Mouse (Mus musculus): ENCODE results near the gene Ptpn23. TPM values are rescaled to one million over a fixed set of nuclear protein-coding genes. Genes with fewer than 3 reads are reported as not detected.

Gene Ptpn23
- polyA plus RNA-seq, 1 experiment from 2014 or later = 15.8 TPM

- no peaks in the 10 kb centered on the region for H3K4me1 ChIP-seq (ENCODE audit: insufficient read depth, low read length)
- no peaks in the 10 kb centered on the region for H3K27me3 ChIP-seq (ENCODE audit: insufficient read depth, low read length)
- H3K4me3 ChIP-seq (ENCODE audit: low read length) = no peak overlapping the region
- H3K9ac ChIP-seq (replicated peaks; ENCODE audit: low read length) = no peak overlapping the region
- no peak overlapping the region for H3K27ac ChIP-seq (ENCODE audit: low read length)
- H3K36me3 ChIP-seq (ENCODE audit: insufficient read depth, low read length) = peaks cover 18% of the 10 kb centered on the region
- no peak overlapping the region for H3K4me2 ChIP-seq (replicated peaks; ENCODE audit: low read depth, low read length)
- no peak for ATAC-seq (ENCODE audit: low FRiP score, low TSS enrichment)
- WGBS = 80% methylated on average over 5 of the region's 5 CpGs
- H3K9me3 ChIP-seq (ENCODE audit: low read length) = no peaks in the 10 kb centered on the region
Observed at GRCm38 (mm10) chr9:110366746-110367145, 41.3 kb downstream of the Ptpn23 start.

- H3K4me3 ChIP-seq (ENCODE audit: low read length) = no peak overlapping the region
- H3K36me3 ChIP-seq (ENCODE audit: insufficient read depth, low read length) = peaks cover 18% of the 10 kb centered on the region
- no peak overlapping the region for H3K4me2 ChIP-seq (replicated peaks; ENCODE audit: low read depth, low read length)
- no peaks in the 10 kb centered on the region for H3K4me1 ChIP-seq (ENCODE audit: insufficient read depth, low read length)
- no peak overlapping the region for H3K27ac ChIP-seq (ENCODE audit: low read length)
- ATAC-seq (ENCODE audit: low FRiP score, low TSS enrichment) = no peak
- no peak overlapping the region for H3K9ac ChIP-seq (replicated peaks; ENCODE audit: low read length)
- 78% methylated on average over 10 of the region's 10 CpGs for WGBS
- H3K27me3 ChIP-seq (ENCODE audit: insufficient read depth, low read length) = no peaks in the 10 kb centered on the region
- H3K9me3 ChIP-seq (ENCODE audit: low read length) = no peaks in the 10 kb centered on the region
Observed at GRCm38 (mm10) chr9:110362337-110362736, 45.7 kb downstream of the Ptpn23 start.

- no peak overlapping the region for H3K9ac ChIP-seq (replicated peaks; ENCODE audit: low read length)
- 56% methylated on average over 12 of the region's 12 CpGs for WGBS
Observed at GRCm38 (mm10) chr9:110361299-110361698, 46.7 kb downstream of the Ptpn23 start.

GRCm38 (mm10) chr9:110358341-110358740, 49.7 kb downstream of the Ptpn23 start:
- 65% methylated on average over 2 of the region's 2 CpGs for WGBS
- no peak for ATAC-seq (ENCODE audit: low FRiP score, low TSS enrichment)
- no peaks in the 10 kb centered on the region for H3K4me1 ChIP-seq (ENCODE audit: insufficient read depth, low read length)

More at GRCm38 (mm10) chr9:110361299-110361698, 46.7 kb downstream of the Ptpn23 start:
- Histone ChIP-seq H3K4me3 (ENCODE audit: low read length) (no peak overlapping the region), H3K27ac (ENCODE audit: low read length) (no peak overlapping the region), H3K27me3 (ENCODE audit: insufficient read depth, low read length) (no peaks in the 10 kb centered on the region), H3K36me3 (ENCODE audit: insufficient read depth, low read length) (peaks cover 18% of the 10 kb centered on the region), H3K4me1 (ENCODE audit: insufficient read depth, low read length) (no peaks in the 10 kb centered on the region), H3K4me2 (replicated peaks; ENCODE audit: low read depth, low read length) (no peak overlapping the region), H3K9me3 (ENCODE audit: low read length) (no peaks in the 10 kb centered on the region)
- no peak for ATAC-seq (ENCODE audit: low FRiP score, low TSS enrichment)

GRCm38 (mm10) chr9:110351932-110352632, 55.9 kb downstream of the Ptpn23 start:
- no peak overlapping the region for H3K27ac ChIP-seq (ENCODE audit: low read length)
- no peak overlapping the region for H3K4me3 ChIP-seq (ENCODE audit: low read length)
- no peak overlapping the region for H3K4me2 ChIP-seq (replicated peaks; ENCODE audit: low read depth, low read length)
- H3K4me1 ChIP-seq (ENCODE audit: insufficient read depth, low read length) = no peaks in the 10 kb centered on the region
- peaks cover 4% of the 10 kb centered on the region; the same call in 1 of the 2 replicates for H3K36me3 ChIP-seq (ENCODE audit: insufficient read depth, low read length)
- H3K27me3 ChIP-seq (ENCODE audit: insufficient read depth, low read length) = no peaks in the 10 kb centered on the region
- H3K9ac ChIP-seq (replicated peaks; ENCODE audit: low read length) = no peak overlapping the region
- no peak for ATAC-seq (ENCODE audit: low FRiP score, low TSS enrichment)
- no peaks in the 10 kb centered on the region for H3K9me3 ChIP-seq (ENCODE audit: low read length)
- 91% methylated on average over 8 of the region's 8 CpGs for WGBS

More at GRCm38 (mm10) chr9:110358341-110358740, 49.7 kb downstream of the Ptpn23 start:
- H3K4me2 ChIP-seq (replicated peaks; ENCODE audit: low read depth, low read length) = no peak overlapping the region
- H3K36me3 ChIP-seq (ENCODE audit: insufficient read depth, low read length) = peaks cover 12% of the 10 kb centered on the region
- H3K9ac ChIP-seq (replicated peaks; ENCODE audit: low read length) = no peak overlapping the region
- no peak overlapping the region for H3K4me3 ChIP-seq (ENCODE audit: low read length)
- no peaks in the 10 kb centered on the region for H3K27me3 ChIP-seq (ENCODE audit: insufficient read depth, low read length)
- H3K9me3 ChIP-seq (ENCODE audit: low read length) = no peaks in the 10 kb centered on the region
- H3K27ac ChIP-seq (ENCODE audit: low read length) = no peak overlapping the region

- H3K27ac ChIP-seq (ENCODE audit: low read length) = no peak overlapping the region
- no peaks in the 10 kb centered on the region for H3K4me1 ChIP-seq (ENCODE audit: insufficient read depth, low read length)
- peaks cover 4% of the 10 kb centered on the region; the same call in 1 of the 2 replicates for H3K36me3 ChIP-seq (ENCODE audit: insufficient read depth, low read length)
- H3K9ac ChIP-seq (replicated peaks; ENCODE audit: low read length) = no peak overlapping the region
- no peak overlapping the region for H3K4me2 ChIP-seq (replicated peaks; ENCODE audit: low read depth, low read length)
- no peaks in the 10 kb centered on the region for H3K27me3 ChIP-seq (ENCODE audit: insufficient read depth, low read length)
- no peak overlapping the region for H3K4me3 ChIP-seq (ENCODE audit: low read length)
- WGBS = 90% methylated on average over 2 of the region's 2 CpGs
- no peaks in the 10 kb centered on the region for H3K9me3 ChIP-seq (ENCODE audit: low read length)
- no peak for ATAC-seq (ENCODE audit: low FRiP score, low TSS enrichment)
Observed at GRCm38 (mm10) chr9:110351350-110351749, 56.7 kb downstream of the Ptpn23 start.

GRCm38 (mm10) chr9:110350612-110351011, 57.4 kb downstream of the Ptpn23 start:
- 86% methylated on average over 5 of the region's 5 CpGs for WGBS
- no peaks in the 10 kb centered on the region; the same call in 1 of the 2 replicates for H3K4me1 ChIP-seq (ENCODE audit: insufficient read depth, low read length)
- no peak for ATAC-seq (ENCODE audit: low FRiP score, low TSS enrichment)
- H3K4me3 ChIP-seq (ENCODE audit: low read length) = no peak overlapping the region
- no peak overlapping the region for H3K9ac ChIP-seq (replicated peaks; ENCODE audit: low read length)
- H3K4me2 ChIP-seq (replicated peaks; ENCODE audit: low read depth, low read length) = no peak overlapping the region
- no peak overlapping the region for H3K27ac ChIP-seq (ENCODE audit: low read length)
- peaks cover 4% of the 10 kb centered on the region; the same call in 1 of the 2 replicates for H3K36me3 ChIP-seq (ENCODE audit: insufficient read depth, low read length)
- H3K9me3 ChIP-seq (ENCODE audit: low read length) = no peaks in the 10 kb centered on the region
- H3K27me3 ChIP-seq (ENCODE audit: insufficient read depth, low read length) = no peaks in the 10 kb centered on the region

GRCm38 (mm10) chr9:110350188-110350587, 57.8 kb downstream of the Ptpn23 start:
- Histone ChIP-seq H3K4me3 (ENCODE audit: low read length) (no peak overlapping the region), H3K4me1 (ENCODE audit: insufficient read depth, low read length) (peaks cover 4% of the 10 kb centered on the region), H3K27me3 (ENCODE audit: insufficient read depth, low read length) (no peaks in the 10 kb centered on the region), H3K36me3 (ENCODE audit: insufficient read depth, low read length) (peaks cover 4% of the 10 kb centered on the region; the same call in 1 of the 2 replicates), H3K4me2 (replicated peaks; ENCODE audit: low read depth, low read length) (no peak overlapping the region), H3K27ac (ENCODE audit: low read length) (no peak overlapping the region), H3K9me3 (ENCODE audit: low read length) (no peaks in the 10 kb centered on the region), H3K9ac (replicated peaks; ENCODE audit: low read length) (no peak overlapping the region)
- ATAC-seq (ENCODE audit: low FRiP score, low TSS enrichment) = no peak
- WGBS = 95% methylated on average over 5 of the region's 5 CpGs

- no peak overlapping the region for H3K9ac ChIP-seq (replicated peaks; ENCODE audit: low read length)
- no peak overlapping the region for H3K4me3 ChIP-seq (ENCODE audit: low read length)
- H3K4me1 ChIP-seq (ENCODE audit: insufficient read depth, low read length) = peaks cover 6% of the 10 kb centered on the region
- no peaks in the 10 kb centered on the region for H3K27me3 ChIP-seq (ENCODE audit: insufficient read depth, low read length)
- no peaks in the 10 kb centered on the region for H3K9me3 ChIP-seq (ENCODE audit: low read length)
- no peak overlapping the region for H3K27ac ChIP-seq (ENCODE audit: low read length)
- 83% methylated on average over 4 of the region's 4 CpGs for WGBS
- H3K4me2 ChIP-seq (replicated peaks; ENCODE audit: low read depth, low read length) = no peak overlapping the region
- H3K36me3 ChIP-seq (ENCODE audit: insufficient read depth, low read length) = no peaks in the 10 kb centered on the region; the same call in 1 of the 2 replicates
- no peak for ATAC-seq (ENCODE audit: low FRiP score, low TSS enrichment)
Observed at GRCm38 (mm10) chr9:110348899-110349298, 59.1 kb downstream of the Ptpn23 start.

- Histone ChIP-seq H3K9me3 (ENCODE audit: low read length) (no peaks in the 10 kb centered on the region), H3K36me3 (ENCODE audit: insufficient read depth, low read length) (no peaks in the 10 kb centered on the region), H3K9ac (replicated peaks; ENCODE audit: low read length) (no peak overlapping the region), H3K27me3 (ENCODE audit: insufficient read depth, low read length) (no peaks in the 10 kb centered on the region), H3K4me2 (replicated peaks; ENCODE audit: low read depth, low read length) (no peak overlapping the region), H3K4me1 (ENCODE audit: insufficient read depth, low read length) (peaks cover 6% of the 10 kb centered on the region), H3K4me3 (ENCODE audit: low read length) (no peak overlapping the region), H3K27ac (ENCODE audit: low read length) (no peak overlapping the region)
- no peak for ATAC-seq (ENCODE audit: low FRiP score, low TSS enrichment)
- WGBS = 35% methylated on average over 7 of the region's 7 CpGs
Observed at GRCm38 (mm10) chr9:110345057-110345739, 62.8 kb downstream of the Ptpn23 start.
